Mouse (Mus musculus): ENCODE measurements around the gene Hes5. TPM values are rescaled to one million over a fixed set of nuclear protein-coding genes. Genes with fewer than 3 reads are reported as not detected.

Hes5 gene
- polyA plus RNA-seq (2016; fragmentation: Nextera tagmentation; extraction: Ambion mirVana) = 0.33 and 1.1 TPM in 2 replicates

GRCm38 (mm10) chr4:154960690-154961225 lies at the start of gene Hes5:
Gene Hes5 (plus strand): TSS chr4:154960923.
- Histone ChIP-seq H3K9me3 (replicated peaks) (no peaks in the 10 kb centered on the region), H3K4me3 (peak within 1 kb of the TSS; percentile 57), H3K36me3 (peaks cover 2% of the 10 kb centered on the region), H3K27me3 (ENCODE audit: low read depth, poor library complexity, severe bottlenecking) (peaks cover 81% of the 10 kb centered on the region), H3K4me1 (peaks cover 74% of the 10 kb centered on the region), H3K27ac (peak within 1 kb of the TSS; percentile 71)
- under 1% methylated on average over 65 of the region's 65 CpGs for WGBS
- peak; percentile 62 for DNase-seq (ENCODE audit: low spot score)

GRCm38 (mm10) chr4:154911644-154912043 lies 49.1 kb upstream of the Hes5 start:
- Histone ChIP-seq H3K27me3 (ENCODE audit: low read depth, poor library complexity, severe bottlenecking) (no peaks in the 10 kb centered on the region), H3K27ac (peak overlapping the region; percentile 59), H3K36me3 (no peaks in the 10 kb centered on the region), H3K4me1 (peaks cover 23% of the 10 kb centered on the region), H3K9me3 (replicated peaks) (no peaks in the 10 kb centered on the region), H3K4me3 (no peak overlapping the region)
- no peak for DNase-seq (ENCODE audit: low spot score)
- 77% methylated on average over 2 of the region's 2 CpGs for WGBS

GRCm38 (mm10) chr4:154913845-154914244 lies 46.9 kb upstream of the Hes5 start:
- WGBS = 94% methylated on average over 3 of the region's 3 CpGs
- no peaks in the 10 kb centered on the region for H3K27me3 ChIP-seq (ENCODE audit: low read depth, poor library complexity, severe bottlenecking)
- DNase-seq (ENCODE audit: low spot score) = no peak
- H3K9me3 ChIP-seq (replicated peaks) = no peaks in the 10 kb centered on the region
- H3K4me1 ChIP-seq = peaks cover 16% of the 10 kb centered on the region
- no peak overlapping the region for H3K4me3 ChIP-seq
- H3K36me3 ChIP-seq = no peaks in the 10 kb centered on the region
- H3K27ac ChIP-seq = no peak overlapping the region

GRCm38 (mm10) chr4:154914252-154914651 lies 46.5 kb upstream of the Hes5 start:
- H3K9me3 ChIP-seq (replicated peaks) = no peaks in the 10 kb centered on the region
- no peaks in the 10 kb centered on the region for H3K36me3 ChIP-seq
- peaks cover 16% of the 10 kb centered on the region for H3K4me1 ChIP-seq
- DNase-seq (ENCODE audit: low spot score) = no peak
- WGBS = 96% methylated on average over 4 of the region's 4 CpGs
- no peak overlapping the region for H3K4me3 ChIP-seq
- H3K27ac ChIP-seq = no peak overlapping the region
- H3K27me3 ChIP-seq (ENCODE audit: low read depth, poor library complexity, severe bottlenecking) = no peaks in the 10 kb centered on the region

- 79% methylated on average over 3 of the region's 3 CpGs for WGBS
- no peak overlapping the region for H3K27ac ChIP-seq
- no peak for DNase-seq (ENCODE audit: low spot score)
- no peaks in the 10 kb centered on the region for H3K27me3 ChIP-seq (ENCODE audit: low read depth, poor library complexity, severe bottlenecking)
- H3K36me3 ChIP-seq = no peaks in the 10 kb centered on the region
- peaks cover 16% of the 10 kb centered on the region for H3K4me1 ChIP-seq
- no peak overlapping the region for H3K4me3 ChIP-seq
- H3K9me3 ChIP-seq (replicated peaks) = no peaks in the 10 kb centered on the region
Observed at GRCm38 (mm10) chr4:154914707-154915106, 46.0 kb upstream of the Hes5 start.

- Histone ChIP-seq H3K4me3 (no peak overlapping the region), H3K27me3 (ENCODE audit: low read depth, poor library complexity, severe bottlenecking) (no peaks in the 10 kb centered on the region), H3K9me3 (replicated peaks) (no peaks in the 10 kb centered on the region), H3K36me3 (no peaks in the 10 kb centered on the region), H3K27ac (no peak overlapping the region), H3K4me1 (peaks cover 15% of the 10 kb centered on the region)
- WGBS = 87% methylated on average over 10 of the region's 10 CpGs
- no peak for DNase-seq (ENCODE audit: low spot score)
Observed at GRCm38 (mm10) chr4:154915286-154915685, 45.4 kb upstream of the Hes5 start.

GRCm38 (mm10) chr4:154916662-154917061 lies 44.1 kb upstream of the Hes5 start:
- DNase-seq (ENCODE audit: low spot score) = no peak
- no peaks in the 10 kb centered on the region for H3K9me3 ChIP-seq (replicated peaks)
- peaks cover 1% of the 10 kb centered on the region; the same call in 1 of the 2 replicates for H3K4me1 ChIP-seq
- H3K27ac ChIP-seq = no peak overlapping the region
- no peak overlapping the region for H3K4me3 ChIP-seq
- no peaks in the 10 kb centered on the region for H3K27me3 ChIP-seq (ENCODE audit: low read depth, poor library complexity, severe bottlenecking)
- no peaks in the 10 kb centered on the region for H3K36me3 ChIP-seq
- WGBS = 79% methylated on average over 4 of the region's 4 CpGs

GRCm38 (mm10) chr4:154922291-154922690 lies 38.4 kb upstream of the Hes5 start:
- Histone ChIP-seq H3K4me3 (no peak overlapping the region), H3K4me1 (peaks cover 11% of the 10 kb centered on the region), H3K27me3 (ENCODE audit: low read depth, poor library complexity, severe bottlenecking) (no peaks in the 10 kb centered on the region), H3K9me3 (replicated peaks) (no peaks in the 10 kb centered on the region), H3K27ac (no peak overlapping the region), H3K36me3 (no peaks in the 10 kb centered on the region)
- 86% methylated on average over 4 of the region's 4 CpGs for WGBS
- no peak for DNase-seq (ENCODE audit: low spot score)

GRCm38 (mm10) chr4:154922931-154923330 lies 37.8 kb upstream of the Hes5 start:
- WGBS = 83% methylated on average over 5 of the region's 5 CpGs
- DNase-seq (ENCODE audit: low spot score) = no peak
- H3K9me3 ChIP-seq (replicated peaks) = no peaks in the 10 kb centered on the region
- no peaks in the 10 kb centered on the region for H3K36me3 ChIP-seq
- H3K4me3 ChIP-seq = no peak overlapping the region
- H3K4me1 ChIP-seq = peaks cover 17% of the 10 kb centered on the region
- H3K27me3 ChIP-seq (ENCODE audit: low read depth, poor library complexity, severe bottlenecking) = no peaks in the 10 kb centered on the region
- H3K27ac ChIP-seq = no peak overlapping the region

GRCm38 (mm10) chr4:154925413-154925812 lies 35.3 kb upstream of the Hes5 start:
- WGBS = 50% methylated on average over 4 of the region's 4 CpGs
- Histone ChIP-seq H3K9me3 (replicated peaks) (no peaks in the 10 kb centered on the region), H3K36me3 (no peaks in the 10 kb centered on the region), H3K27me3 (ENCODE audit: low read depth, poor library complexity, severe bottlenecking) (no peaks in the 10 kb centered on the region), H3K4me1 (peaks cover 29% of the 10 kb centered on the region), H3K27ac (no peak overlapping the region), H3K4me3 (no peak overlapping the region)
- DNase-seq (ENCODE audit: low spot score) = no peak

- H3K36me3 ChIP-seq = no peaks in the 10 kb centered on the region
- WGBS = 49% methylated on average over 9 of the region's 9 CpGs
- H3K4me3 ChIP-seq = peak overlapping the region; percentile 22
- DNase-seq (ENCODE audit: low spot score) = peak; percentile 47
- peaks cover 29% of the 10 kb centered on the region for H3K4me1 ChIP-seq
- H3K27ac ChIP-seq = peak overlapping the region; percentile 87
- H3K9me3 ChIP-seq (replicated peaks) = no peaks in the 10 kb centered on the region
- H3K27me3 ChIP-seq (ENCODE audit: low read depth, poor library complexity, severe bottlenecking) = no peaks in the 10 kb centered on the region
Observed at GRCm38 (mm10) chr4:154926969-154927898, 33.5 kb upstream of the Hes5 start.

GRCm38 (mm10) chr4:154927899-154928337 lies 32.8 kb upstream of the Hes5 start:
- Histone ChIP-seq H3K4me1 (peaks cover 29% of the 10 kb centered on the region), H3K27me3 (ENCODE audit: low read depth, poor library complexity, severe bottlenecking) (no peaks in the 10 kb centered on the region), H3K4me3 (peak overlapping the region; percentile 22), H3K27ac (peak overlapping the region; percentile 87), H3K9me3 (replicated peaks) (no peaks in the 10 kb centered on the region), H3K36me3 (no peaks in the 10 kb centered on the region)
- 27% methylated on average over 5 of the region's 5 CpGs for WGBS
- no peak for DNase-seq (ENCODE audit: low spot score)

GRCm38 (mm10) chr4:154928395-154929087 lies 32.2 kb upstream of the Hes5 start, which contains the start of gene Tnfrsf14:
Gene Tnfrsf14 (minus strand): TSS chr4:154928563.
- whole genome bisulfite sequencing = 37% methylated on average over 12 of the region's 12 CpGs
- Histone ChIP-seq H3K4me3 (peak within 1 kb of the TSS; percentile 22), H3K27me3 (ENCODE audit: low read depth, poor library complexity, severe bottlenecking) (no peaks in the 10 kb centered on the region), H3K9me3 (replicated peaks) (no peaks in the 10 kb centered on the region), H3K36me3 (no peaks in the 10 kb centered on the region), H3K4me1 (peaks cover 29% of the 10 kb centered on the region), H3K27ac (peak within 1 kb of the TSS; percentile 87)
- DNase-seq (ENCODE audit: low spot score) = no peak

All from limb, embryonic 10.5 days (tissue).